Mouse (Mus musculus) erythroid progenitor cell, adult 5-6 weeks (primary cell): ENCODE measurements around the gene Lrig2. TPM values are rescaled to one million over a fixed set of nuclear protein-coding genes. Genes with fewer than 3 reads are reported as not detected.

Source experiments
- ATAC-seq: replicated peaks from 2 replicates; pipeline ENCODE4 v1.8.0; 2016; ENCODE audit warnings: moderate number of reproducible peaks, mild to moderate bottlenecking, moderate TSS enrichment, inconsistent platforms; ENCODE audit not compliant: poor library complexity, low FRiP score, severe bottlenecking
- total RNA-seq, 2 experiments: library from RNA; stranded (forward) in 1 of 2; stranded (reverse) in 1 of 2; fragments of 150-400 nt in 1 of 2; fragments of 186-747, 209-891 nt in 1 of 2; gene quantifications; 2 replicates each; pipeline versions ENCODE4 v1.2.3 to v1.2.4; 2015 to 2017; ENCODE audit warnings: low replicate concordance in 2 of 2

Gene Lrig2
- total RNA-seq, 2 experiments from 2014 or later: 12.2 to 23.6 TPM

GRCm38 (mm10) chr3:104389449-104389848, 122.3 kb downstream of the Lrig2 start:
- no peak for ATAC-seq

- ATAC-seq: no peak
Measured at GRCm38 (mm10) chr3:104385587-104385986, 126.1 kb downstream of the Lrig2 start.

GRCm38 (mm10) chr3:104383681-104384341, 127.9 kb downstream of the Lrig2 start:
- no peak for ATAC-seq

GRCm38 (mm10) chr3:104378228-104378627, 133.5 kb downstream of the Lrig2 start:
- ATAC-seq: no peak

GRCm38 (mm10) chr3:104373907-104374306, 137.8 kb downstream of the Lrig2 start:
- ATAC-seq: no peak

- no peak for ATAC-seq
Measured at GRCm38 (mm10) chr3:104372374-104372773, 139.3 kb downstream of the Lrig2 start.

GRCm38 (mm10) chr3:104367912-104368311, 143.8 kb downstream of the Lrig2 start:
- ATAC-seq: no peak

- no peak for ATAC-seq
Measured at GRCm38 (mm10) chr3:104361814-104362213, 149.9 kb downstream of the Lrig2 start.

GRCm38 (mm10) chr3:104360325-104360724, 151.4 kb downstream of the Lrig2 start:
- ATAC-seq: no peak

GRCm38 (mm10) chr3:104359225-104360135, 152.2 kb downstream of the Lrig2 start:
- ATAC-seq: no peak

GRCm38 (mm10) chr3:104358747-104359146, 153.0 kb downstream of the Lrig2 start:
- no peak for ATAC-seq

- ATAC-seq: no peak
Measured at GRCm38 (mm10) chr3:104356106-104356505, 155.6 kb downstream of the Lrig2 start.

- ATAC-seq: no peak
Measured at GRCm38 (mm10) chr3:104353884-104354283, 157.8 kb downstream of the Lrig2 start.

- no peak for ATAC-seq
Measured at GRCm38 (mm10) chr3:104352358-104353060, 159.2 kb downstream of the Lrig2 start.

GRCm38 (mm10) chr3:104350253-104350945, 161.3 kb downstream of the Lrig2 start:
- no peak for ATAC-seq

- no peak for ATAC-seq
Measured at GRCm38 (mm10) chr3:104349847-104350228, 161.9 kb downstream of the Lrig2 start.

GRCm38 (mm10) chr3:104349203-104349846, 162.4 kb downstream of the Lrig2 start:
- ATAC-seq: no peak
